Mouse (Mus musculus): ENCODE measurements around the gene 1700016K19Rik. TPM values are rescaled to one million over a fixed set of nuclear protein-coding genes. Genes with fewer than 3 reads are reported as not detected.

The 1700016K19Rik gene
- total RNA-seq, 2 experiments from 2014 or later = not detected

Other genes with a start within 250 kb of the 1700016K19Rik start
- gene Doc2b, start 203.9 kb upstream of the 1700016K19Rik start, total RNA-seq (2014; fragmentation: Nextera tagmentation) = not detected in 2 replicates
- not detected in 2 replicates for gene Doc2b, start 203.9 kb upstream of the 1700016K19Rik start, total RNA-seq (2017)
- gene Rph3al, start 61.5 kb upstream of the 1700016K19Rik start, total RNA-seq (2014; fragmentation: Nextera tagmentation) = 0.28 TPM in 1 of 2 replicates, not detected in the other
- not detected in 2 replicates for gene Rph3al, start 61.5 kb upstream of the 1700016K19Rik start, total RNA-seq (2017)
- 8.1 and 14.5 TPM in 2 replicates for gene Rflnb, start 27.9 kb downstream of the 1700016K19Rik start, total RNA-seq (2014; fragmentation: Nextera tagmentation)
- 13.1 and 21.6 TPM in 2 replicates for gene Rflnb, start 27.9 kb downstream of the 1700016K19Rik start, total RNA-seq (2017)
- 46.8 and 50.0 TPM in 2 replicates for gene Vps53, start 179.7 kb downstream of the 1700016K19Rik start, total RNA-seq (2014; fragmentation: Nextera tagmentation)
- gene Vps53, start 179.7 kb downstream of the 1700016K19Rik start, total RNA-seq (2017) = 38.4 and 58.6 TPM in 2 replicates
- 1.2 and 5.6 TPM in 2 replicates for gene Fam57a, start 179.8 kb downstream of the 1700016K19Rik start, total RNA-seq (2014; fragmentation: Nextera tagmentation)
- gene Fam57a, start 179.8 kb downstream of the 1700016K19Rik start, total RNA-seq (2017) = 0.17 and 2.7 TPM in 2 replicates
- not detected in 2 replicates for gene Dbil5, start 217.7 kb downstream of the 1700016K19Rik start, total RNA-seq (2014; fragmentation: Nextera tagmentation)
- gene Dbil5, start 217.7 kb downstream of the 1700016K19Rik start, total RNA-seq (2017) = not detected in 2 replicates
- 21.6 and 21.9 TPM in 2 replicates for gene Gemin4, start 217.8 kb downstream of the 1700016K19Rik start, total RNA-seq (2014; fragmentation: Nextera tagmentation)
- gene Gemin4, start 217.8 kb downstream of the 1700016K19Rik start, total RNA-seq (2017) = 18.2 and 19.1 TPM in 2 replicates
- 19.7 and 26.3 TPM in 2 replicates for gene Mrm3, start 243.8 kb downstream of the 1700016K19Rik start, total RNA-seq (2014; fragmentation: Nextera tagmentation)
- gene Mrm3, start 243.8 kb downstream of the 1700016K19Rik start, total RNA-seq (2017) = 28.5 and 30.5 TPM in 2 replicates
- 69.2 and 126 TPM in 2 replicates for gene Glod4, start 243.8 kb downstream of the 1700016K19Rik start, total RNA-seq (2014; fragmentation: Nextera tagmentation)
- gene Glod4, start 243.8 kb downstream of the 1700016K19Rik start, total RNA-seq (2017) = 302 and 358 TPM in 2 replicates

Measured in granulocyte monocyte progenitor cell, adult 5-6 weeks (primary cell).